Mouse (Mus musculus) monocyte, adult 2 months (primary cell): ENCODE results near the gene 5730596B20Rik.

Experiments
- DNase-seq, 2 experiments: peaks; one replicate each; pipeline ENCODE4 v3.0.0; 2022; ENCODE audit warnings: low spot score in 2 of 2, low read depth in 1 of 2

5730596B20Rik gene

DNA sequence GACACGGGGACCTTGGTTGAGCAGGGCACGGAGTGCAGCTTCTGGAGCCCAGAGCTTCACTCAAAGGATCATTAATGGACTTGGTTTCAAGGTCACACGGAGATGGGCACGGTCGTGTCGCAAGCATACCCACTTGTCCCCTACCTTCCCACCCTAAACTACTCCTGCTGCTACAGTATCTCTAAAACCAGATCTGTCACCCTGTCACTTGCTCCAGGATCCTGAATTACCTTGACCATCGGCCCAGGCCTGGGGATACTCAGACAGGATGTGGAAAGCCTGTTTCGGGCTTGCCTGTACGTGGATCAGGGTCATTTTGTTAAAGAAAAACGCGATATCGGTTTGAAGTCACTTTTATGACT, 32.4 kb downstream of the 5730596B20Rik start:
- DNase-seq = no peak

DNA sequence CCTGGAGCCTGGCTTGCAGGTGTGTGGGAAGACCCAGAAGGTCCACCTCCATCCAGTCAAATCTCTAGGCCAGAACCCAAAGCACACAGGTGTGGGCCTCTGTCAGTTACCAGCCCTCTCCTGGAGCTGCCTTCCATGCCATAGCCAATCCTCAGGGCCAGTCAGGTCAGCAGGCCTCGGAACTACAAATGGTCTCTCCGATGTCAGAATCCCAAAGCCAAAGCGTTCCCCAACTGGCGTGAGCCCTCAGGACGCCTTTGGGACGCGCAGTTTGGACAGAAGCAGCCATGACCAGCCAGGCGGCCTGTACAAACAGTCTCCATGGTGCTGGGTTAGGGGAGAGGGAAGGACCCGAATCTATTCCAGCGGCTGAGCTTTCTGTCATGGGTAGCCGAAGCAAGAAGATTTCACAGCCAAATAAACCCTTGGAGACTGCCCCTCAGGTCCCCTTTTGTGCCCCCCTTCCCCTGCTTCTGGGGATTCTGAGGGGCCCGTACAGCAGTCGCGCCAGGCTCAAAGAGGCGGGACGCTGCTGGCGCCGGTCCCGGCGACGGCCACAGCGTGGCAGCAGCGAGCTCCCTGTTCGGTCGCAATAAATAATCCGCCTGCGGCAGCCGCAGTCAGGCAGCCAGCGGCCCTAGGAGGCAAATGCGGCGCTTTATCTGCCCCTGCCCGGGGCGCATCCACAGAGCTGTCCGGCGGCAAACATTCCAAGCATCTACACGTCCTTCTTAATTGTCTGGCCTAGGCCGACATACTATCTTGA, 34.1 kb downstream of the 5730596B20Rik start:
- DNase-seq = no peak

DNA sequence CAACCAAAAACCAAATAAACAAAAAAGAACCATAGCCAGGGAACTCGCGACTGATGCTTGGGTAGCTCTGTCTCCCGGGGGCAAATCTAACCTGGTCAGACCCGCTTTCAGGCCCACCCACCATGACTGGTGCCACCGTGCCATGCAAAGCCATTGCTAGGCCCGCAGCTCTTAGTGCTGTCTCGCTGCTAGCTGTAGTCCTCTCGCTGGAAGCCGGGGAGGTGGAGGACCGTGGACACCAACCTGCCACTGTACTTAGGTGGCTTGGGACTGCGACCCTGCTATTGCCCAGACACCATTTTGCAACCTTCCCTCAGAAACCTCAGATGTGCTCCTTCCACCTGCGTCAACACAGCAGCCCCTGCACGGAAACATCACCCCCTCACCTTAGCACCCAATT, 34.7 kb downstream of the 5730596B20Rik start:
- no peak for DNase-seq

GRCm38 (mm10) chr6:52212556-52213118, 35.3 kb downstream of the 5730596B20Rik start:
- no peak for DNase-seq

GRCm38 (mm10) chr6:52213119-52213986, 36.1 kb downstream of the 5730596B20Rik start, which contains the start of the genes Hoxa3 and Gm28308:
Gene Hoxa3 (minus strand): TSS chr6:52213336.
Gene Gm28308 (minus strand): TSS chr6:52213339.
- no peak for DNase-seq

- DNase-seq = no peak
These were observed 37.0 kb downstream of the 5730596B20Rik start for GRCm38 (mm10) chr6:52214271-52214670.

DNA sequence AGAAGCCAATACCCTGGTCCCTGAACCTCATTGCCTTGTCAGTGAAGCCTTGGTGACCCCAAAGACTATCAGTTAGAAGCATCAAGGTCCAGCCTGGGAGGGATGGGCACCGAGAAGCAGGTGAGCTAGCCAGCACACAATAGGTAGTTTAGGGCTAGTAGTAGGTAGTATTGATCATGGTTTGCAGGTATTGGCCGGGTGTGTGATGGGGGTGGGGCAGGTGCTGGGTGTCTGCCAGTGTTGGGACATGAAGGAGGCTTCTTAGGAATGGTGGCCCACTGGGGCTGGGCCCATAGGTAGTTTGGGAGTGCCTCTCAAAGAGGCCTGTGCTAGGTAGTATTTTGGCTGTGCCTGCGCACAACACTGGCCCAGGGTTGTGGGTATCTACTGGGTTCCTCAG, 37.8 kb downstream of the 5730596B20Rik start:
- DNase-seq = no peak

GRCm38 (mm10) chr6:52215771-52216535, 38.7 kb downstream of the 5730596B20Rik start:
- DNase-seq = no peak

- DNase-seq = no peak
These were observed 39.6 kb downstream of the 5730596B20Rik start for GRCm38 (mm10) chr6:52216691-52217458.

DNA sequence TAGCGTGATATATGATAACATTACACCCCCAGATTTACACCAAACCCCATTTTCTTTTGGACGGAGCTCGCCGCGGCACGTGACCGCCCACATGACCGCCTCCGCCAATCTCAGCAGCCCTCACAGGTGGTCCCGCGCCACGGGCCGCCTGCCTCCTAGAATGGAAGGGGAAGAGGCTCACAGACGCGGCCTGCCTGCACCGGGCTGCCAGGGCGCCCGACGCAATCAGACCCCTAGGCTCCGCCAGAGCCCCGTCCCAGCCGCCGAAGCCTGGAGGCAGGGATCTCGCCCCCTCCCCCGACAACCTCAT, 40.1 kb downstream of the 5730596B20Rik start:
- DNase-seq = no peak

DNA sequence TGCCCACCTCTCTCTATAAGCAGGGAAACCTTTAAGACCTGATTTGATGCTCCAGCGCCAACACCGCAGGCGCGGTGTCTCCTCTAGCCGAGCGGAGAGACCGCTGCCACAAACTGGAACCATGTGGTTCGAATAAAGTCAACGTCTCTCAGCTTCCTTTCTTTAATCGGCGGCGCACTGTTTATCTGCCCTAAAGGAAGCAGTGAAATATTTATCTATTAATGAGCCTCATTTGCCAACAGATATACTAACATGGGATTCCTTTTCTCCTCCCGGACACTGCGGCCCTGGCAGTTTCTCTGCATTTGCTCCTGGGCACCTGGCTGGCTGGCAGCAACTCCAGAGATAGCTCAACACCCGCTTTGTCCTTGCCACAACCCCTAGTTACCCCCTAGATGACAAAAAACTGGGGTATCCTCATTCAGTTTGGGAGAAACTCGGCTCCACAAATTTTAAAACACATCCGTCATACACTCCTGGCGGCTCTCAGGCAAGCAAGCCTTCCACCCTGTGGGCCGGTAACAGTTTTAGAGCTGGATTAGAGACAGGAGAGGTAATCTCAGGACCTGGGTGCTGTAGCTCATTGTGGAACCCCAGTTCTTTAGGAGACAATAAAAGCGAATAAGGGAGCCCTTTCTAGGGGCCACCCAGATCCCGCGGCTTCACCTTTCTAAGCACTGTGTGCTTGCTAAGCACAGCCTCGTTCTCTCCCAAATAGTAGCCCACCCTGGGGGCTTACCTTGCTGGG, 40.8 kb downstream of the 5730596B20Rik start:
- no peak for DNase-seq

DNA sequence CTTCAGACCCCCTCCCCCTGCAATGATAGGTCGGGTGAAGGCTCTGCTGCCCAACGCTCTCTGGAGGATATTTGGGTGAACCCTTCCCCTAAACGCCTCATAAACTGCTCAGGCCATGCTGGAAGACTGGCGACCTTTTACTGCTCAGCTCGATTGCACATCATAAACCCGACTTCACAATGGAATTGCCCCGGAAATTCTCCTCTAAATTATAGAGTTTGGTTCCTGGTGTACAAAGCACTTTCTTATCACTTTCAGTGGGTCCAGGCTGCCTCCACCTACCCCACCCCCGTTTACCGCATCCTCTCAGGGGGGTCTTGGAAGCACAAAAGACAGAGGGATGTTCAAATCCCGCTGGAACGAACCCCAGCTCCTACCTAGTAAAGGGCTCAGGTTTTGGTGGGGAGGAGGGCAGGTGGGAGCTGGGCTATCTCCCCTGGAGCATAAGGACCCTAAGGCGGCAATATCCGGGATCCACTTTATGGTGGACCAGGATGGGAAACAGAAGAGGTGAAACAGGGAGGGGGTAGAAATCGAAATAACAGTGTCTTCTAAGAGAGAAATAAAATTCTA, 41.4 kb downstream of the 5730596B20Rik start:
- no peak for DNase-seq

GRCm38 (mm10) chr6:52219234-52219942, 42.1 kb downstream of the 5730596B20Rik start:
- no peak for DNase-seq

GRCm38 (mm10) chr6:52220003-52220864, 42.9 kb downstream of the 5730596B20Rik start:
- no peak for DNase-seq

- no peak for DNase-seq
These were observed 43.6 kb downstream of the 5730596B20Rik start for GRCm38 (mm10) chr6:52220865-52221310.

DNA sequence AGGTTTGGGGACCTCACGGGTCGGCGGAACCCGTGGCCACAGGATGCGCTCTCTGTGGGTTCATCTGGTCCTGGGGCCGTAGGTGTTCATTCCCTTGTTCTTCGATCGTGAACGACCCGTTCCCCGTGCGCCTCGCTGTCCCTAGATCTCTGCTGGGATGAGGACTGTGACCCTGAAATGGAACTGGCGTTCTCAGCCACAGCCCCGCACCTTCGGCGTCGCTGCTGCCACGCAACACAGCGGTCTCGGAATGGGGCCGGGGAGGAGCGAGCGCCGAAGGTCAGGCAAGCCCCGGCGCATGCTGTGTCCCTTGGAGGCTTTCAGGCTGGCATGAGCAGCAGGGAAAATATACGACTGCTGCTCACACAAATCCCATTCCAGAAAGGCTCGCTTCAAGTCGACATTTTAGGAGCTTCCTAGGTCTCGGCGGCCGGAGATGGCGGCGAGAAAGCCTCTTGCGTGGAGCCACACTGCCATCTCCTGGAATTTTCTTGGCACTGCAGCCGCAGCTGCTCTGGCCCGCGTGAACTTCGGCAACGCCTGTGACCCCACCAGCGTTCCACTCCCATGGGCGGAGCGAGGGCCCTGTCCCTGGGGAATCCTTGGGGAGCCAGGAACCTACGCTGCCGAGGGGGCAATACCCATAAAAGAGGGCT, 44.2 kb downstream of the 5730596B20Rik start, which contains the start of gene Hoxa7:
Hoxa7 (minus strand) TSS at position 518 of the 656 bp plus-strand sequence.
- DNase-seq = peak; percentile 43 to 80
